Mouse (Mus musculus) kidney, adult 2 months (tissue): ENCODE results near the gene Medag. TPM values are rescaled to one million over a fixed set of nuclear protein-coding genes. Genes with fewer than 3 reads are reported as not detected.

Experiments used
- DNase-seq: peaks from one replicate; pipeline ENCODE4 v3.0.0; 2021
- H3K27ac ChIP-seq: fragments of 200-500 bp; 2 replicates; pipeline ENCODE4 v1.5.1; 2012; ENCODE audit warnings: low read depth, low read length, control low read depth, inconsistent platforms; ENCODE audit not compliant: insufficient read depth
- H3K27me3 ChIP-seq: fragments of 200-500 bp; replicated peaks from 2 replicates; pipeline ENCODE4 v1.6.1; 2012; ENCODE audit warnings: mild to moderate bottlenecking, moderate library complexity, low read length, inconsistent platforms; ENCODE audit not compliant: control insufficient read depth, insufficient read depth
- H3K36me3 ChIP-seq: fragments of 200-500 bp; 2 replicates; pipeline ENCODE4 v1.6.1; 2012; ENCODE audit warnings: mild to moderate bottlenecking, moderate library complexity, low read length, inconsistent platforms; ENCODE audit not compliant: control insufficient read depth, insufficient read depth
- H3K4me1 ChIP-seq: fragments of 200-500 bp; 2 replicates; pipeline ENCODE4 v1.6.1; 2011; ENCODE audit warnings: low read length; ENCODE audit not compliant: control insufficient read depth, insufficient read depth
- H3K4me3 ChIP-seq: fragments of 200-500 bp; 2 replicates; pipeline ENCODE4 v1.5.1; 2011; ENCODE audit warnings: mild to moderate bottlenecking, low read depth, low read length, control low read depth; ENCODE audit not compliant: insufficient read depth
- CTCF ChIP-seq: fragments of 200-500 bp; conservative IDR thresholded peaks from 2 replicates; pipeline ENCODE4 v1.5.1; 2011; ENCODE audit warnings: low read depth, mild to moderate bottlenecking, control low read depth, low read length, moderate library complexity, mixed read lengths; ENCODE audit not compliant: insufficient read depth, insufficient read length
- POLR2A ChIP-seq: fragments of 200-500 bp; IDR thresholded peaks from one replicate; pipeline ENCODE4 v1.6.1; 2011; ENCODE audit warnings: low read depth, low read length, control low read depth
- WGBS: fragments of 180-500 bp; shearing (Covaris S2); methylation state at CpG from one replicate; pipeline ENCODE4 v1.1.7; 2018; 5-methylcytosine and 5-hydroxymethylcytosine counted together
- polyA plus RNA-seq: library from polyadenylated mRNA; depleted of rRNA; stranded (reverse); fragments of >200 nt; gene quantifications from 2 replicates; pipeline ENCODE4 v1.2.3, GENCODE M21; 2012

Gene Medag
- polyA plus RNA-seq, 1 experiment, result 0.61 TPM

GRCm38 (mm10) chr5:149441646-149442276, 30.2 kb downstream of the Medag start:
- Histone ChIP-seq H3K27me3 (no peaks in the 10 kb centered on the region), H3K4me3 (no peak overlapping the region), H3K4me1 (no peaks in the 10 kb centered on the region), H3K36me3 (no peaks in the 10 kb centered on the region), H3K27ac (no peak overlapping the region)
- no peak for DNase-seq
- TF ChIP-seq CTCF, result no peak
- TF ChIP-seq POLR2A, result no peak
- 72% methylated on average over 14 of the region's 14 CpGs for WGBS

GRCm38 (mm10) chr5:149442277-149442660, 30.7 kb downstream of the Medag start:
- no peaks in the 10 kb centered on the region for H3K36me3 ChIP-seq
- H3K27me3 ChIP-seq, result no peaks in the 10 kb centered on the region
- no peak for TF ChIP-seq POLR2A
- TF ChIP-seq CTCF, result no peak
- WGBS, result 67% methylated on average over 15 of the region's 15 CpGs
- no peak overlapping the region for H3K4me3 ChIP-seq
- H3K4me1 ChIP-seq, result no peaks in the 10 kb centered on the region
- no peak for DNase-seq
- no peak overlapping the region for H3K27ac ChIP-seq

DNA sequence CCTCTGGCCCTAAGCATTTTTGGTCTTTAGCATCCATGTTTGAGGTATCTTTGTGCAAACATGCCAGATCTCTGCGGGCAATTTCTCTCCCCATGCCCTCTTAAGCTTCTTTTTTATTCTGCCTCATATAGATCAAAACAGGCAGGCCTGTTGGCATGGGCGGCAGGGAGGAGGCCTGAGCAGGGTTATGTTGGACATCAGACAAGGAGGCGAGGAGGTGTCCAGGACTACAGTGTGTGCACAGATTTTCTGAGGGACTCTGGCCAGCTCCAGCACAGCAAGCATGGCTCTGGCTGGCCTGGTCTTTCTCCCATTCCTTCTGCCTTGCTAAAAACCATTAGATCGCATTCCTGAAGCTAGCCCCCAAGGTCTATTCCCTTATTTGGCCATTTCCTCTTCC, 32.9 kb downstream of the Medag start:
- DNase-seq, result no peak

DNA sequence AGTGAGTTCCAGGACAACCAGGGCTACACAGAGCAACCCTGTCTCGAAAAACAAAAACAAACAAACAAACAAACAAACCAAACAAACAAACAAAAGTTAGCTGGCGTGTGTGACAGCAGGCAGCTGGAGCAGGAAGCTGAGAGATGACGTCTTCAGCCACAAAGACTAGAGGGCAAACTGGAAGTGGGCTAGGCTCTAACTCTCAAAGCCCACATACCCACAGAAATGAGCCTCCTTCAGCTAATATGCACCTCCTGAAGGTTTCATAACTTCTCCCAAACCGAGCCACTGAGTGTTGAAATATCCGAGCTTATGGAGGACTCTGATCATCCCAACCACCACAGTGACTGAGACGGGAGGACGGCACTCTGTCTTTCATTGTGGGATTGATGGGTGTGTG, 34.9 kb downstream of the Medag start:
- WGBS, result 80% methylated on average over 7 of the region's 7 CpGs
- no peak overlapping the region for H3K27ac ChIP-seq
- no peak for DNase-seq
- H3K4me1 ChIP-seq, result no peaks in the 10 kb centered on the region
- no peaks in the 10 kb centered on the region for H3K27me3 ChIP-seq
- TF ChIP-seq CTCF, result no peak
- TF ChIP-seq POLR2A, result no peak
- H3K4me3 ChIP-seq, result no peak overlapping the region
- H3K36me3 ChIP-seq, result no peaks in the 10 kb centered on the region

More for the DNA sequence above, 32.9 kb downstream of the Medag start:
- no peak for TF ChIP-seq POLR2A
- no peak for TF ChIP-seq CTCF
- Histone ChIP-seq H3K27me3 (no peaks in the 10 kb centered on the region), H3K4me1 (no peaks in the 10 kb centered on the region), H3K36me3 (no peaks in the 10 kb centered on the region), H3K4me3 (no peak overlapping the region), H3K27ac (no peak overlapping the region)
- WGBS, result 78% methylated on average over 4 of the region's 4 CpGs

DNA sequence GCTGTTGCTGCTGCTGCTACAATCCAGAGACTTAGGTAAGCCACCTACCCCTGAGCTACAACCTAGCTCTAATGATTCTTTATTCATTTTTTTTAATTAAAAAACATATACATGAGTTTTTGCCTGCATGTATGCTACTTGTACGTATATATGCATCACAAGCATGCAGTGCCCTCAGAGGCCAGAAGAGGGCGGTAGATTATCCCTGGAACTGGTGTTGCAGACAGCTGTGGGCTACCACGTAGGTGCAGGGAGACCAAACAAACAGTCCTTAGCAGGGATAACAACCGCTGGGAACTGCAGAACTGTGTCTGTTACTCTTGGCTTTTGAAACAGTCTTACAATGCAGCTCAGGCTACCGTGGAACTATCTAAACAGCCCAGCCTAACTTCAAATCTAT, 36.2 kb downstream of the Medag start:
- TF ChIP-seq CTCF (no peak), POLR2A (no peak)
- 88% methylated on average over 5 of the region's 5 CpGs for WGBS

GRCm38 (mm10) chr5:149449406-149449805, 37.9 kb downstream of the Medag start:
- Histone ChIP-seq H3K36me3 (no peaks in the 10 kb centered on the region), H3K27me3 (no peaks in the 10 kb centered on the region), H3K4me1 (no peaks in the 10 kb centered on the region), H3K4me3 (no peak overlapping the region), H3K27ac (no peak overlapping the region)
- 90% methylated on average over 7 of the region's 7 CpGs for WGBS
- TF ChIP-seq CTCF, result no peak
- TF ChIP-seq POLR2A, result no peak
- DNase-seq, result no peak

More for the DNA sequence above, 36.2 kb downstream of the Medag start:
- H3K36me3 ChIP-seq, result no peaks in the 10 kb centered on the region
- no peaks in the 10 kb centered on the region for H3K27me3 ChIP-seq
- H3K27ac ChIP-seq, result no peak overlapping the region
- no peak overlapping the region for H3K4me3 ChIP-seq
- DNase-seq, result no peak
- H3K4me1 ChIP-seq, result no peaks in the 10 kb centered on the region

DNA sequence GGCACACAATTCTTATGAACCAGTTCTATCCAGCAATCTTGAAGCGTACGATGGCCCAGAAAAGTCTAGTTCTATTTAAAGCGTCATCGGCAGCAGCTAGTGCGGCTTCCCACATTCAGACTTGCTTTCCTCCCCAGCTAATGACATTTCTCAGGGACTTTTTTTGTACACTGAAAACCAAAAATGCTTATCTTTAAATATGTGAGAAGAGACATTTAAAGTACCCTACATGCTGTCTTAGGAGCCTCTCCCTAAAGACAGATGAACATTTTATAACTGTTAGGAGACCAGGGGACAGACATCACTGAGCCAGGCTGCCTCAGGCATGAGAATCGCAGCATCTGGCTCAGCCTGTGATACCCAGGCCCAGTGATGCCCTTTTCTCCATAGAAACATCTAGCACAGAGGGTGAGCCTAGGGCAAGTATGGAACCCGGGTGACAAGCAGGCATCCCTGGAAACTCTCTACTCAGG, 39.7 kb downstream of the Medag start:
- no peaks in the 10 kb centered on the region for H3K36me3 ChIP-seq
- 84% methylated on average over 7 of the region's 7 CpGs for WGBS
- DNase-seq, result no peak
- no peak overlapping the region for H3K27ac ChIP-seq
- no peaks in the 10 kb centered on the region for H3K27me3 ChIP-seq
- no peak overlapping the region for H3K4me3 ChIP-seq
- TF ChIP-seq POLR2A, result no peak
- TF ChIP-seq CTCF, result no peak
- no peaks in the 10 kb centered on the region for H3K4me1 ChIP-seq
